Mouse (Mus musculus): ENCODE measurements at regions not wholly inside any gene's neighbourhood (a gene's known extent, or its start where the extent isn't known, plus 50 kb on each side); places are given as distances from the start of the nearest gene placed in this dataset.

GRCm38 (mm10) chr3:71209701-71210100, 1202.3 kb downstream of the Otol1 start:
- no peak for DNase-seq (ENCODE audit: low spot score)

DNA sequence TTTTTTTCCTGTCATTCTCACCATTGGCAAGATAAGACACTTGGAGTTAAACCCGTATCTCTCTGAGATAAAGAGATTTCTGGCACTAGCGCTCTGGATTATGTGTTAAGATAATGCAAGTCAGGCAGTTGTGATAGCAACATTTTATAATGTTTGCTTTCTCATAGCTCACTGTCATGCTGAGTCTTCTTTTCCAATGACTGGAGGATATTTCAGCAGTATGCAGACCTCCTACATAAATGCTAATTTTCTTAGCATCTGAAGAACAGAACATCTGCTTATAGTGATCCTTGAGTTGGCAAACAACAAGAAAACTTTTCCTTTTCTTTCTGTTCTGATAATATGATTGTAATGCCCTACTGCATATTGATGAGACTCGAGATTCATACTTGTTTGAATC, 1213.0 kb downstream of the Otol1 start:
- DNase-seq (ENCODE audit: low spot score): peak; percentile 4

DNA sequence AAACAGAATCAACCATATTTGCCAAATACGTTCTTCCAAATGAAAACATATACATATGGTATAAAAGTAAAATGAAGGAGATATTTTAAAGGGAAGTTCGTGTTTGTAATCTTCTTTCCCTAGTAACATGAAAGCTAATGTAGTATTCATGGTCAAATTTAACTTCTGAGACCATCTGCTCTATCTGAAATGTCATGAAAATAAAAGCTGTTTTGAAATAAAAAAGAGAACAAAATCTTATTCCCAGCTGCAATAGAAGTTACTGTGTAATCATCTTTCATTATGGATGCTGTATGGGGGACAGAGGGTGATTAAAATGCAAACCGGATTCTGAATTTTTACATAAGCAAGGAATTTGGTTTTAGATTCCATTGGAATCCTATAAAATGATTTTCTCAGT, 1213.4 kb downstream of the Otol1 start:
- peak; percentile 2 for DNase-seq (ENCODE audit: low spot score)

Data from left cerebral cortex, adult 11 months (tissue).